Mouse (Mus musculus): ENCODE measurements around the gene Ttc38.

DNA sequence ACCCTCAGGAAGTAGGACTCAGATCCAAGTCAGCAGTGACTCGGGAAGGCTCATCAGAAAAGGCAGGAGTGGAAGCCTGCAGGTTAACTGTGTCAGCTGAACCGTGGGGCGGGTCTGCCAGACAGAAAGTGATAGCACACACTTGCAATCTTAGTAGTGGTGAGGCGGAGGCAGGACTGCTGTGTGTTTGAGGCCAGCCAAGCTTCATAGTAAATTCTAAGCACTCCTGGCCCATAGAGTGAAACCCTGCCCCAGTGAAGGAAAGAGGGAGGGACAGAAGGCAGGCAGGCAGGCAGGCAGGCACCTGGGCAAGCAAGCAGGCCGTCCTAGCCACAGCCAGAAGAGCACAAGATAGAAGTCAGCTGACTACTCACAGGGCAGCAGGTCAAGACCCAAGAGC is 53.5 kb downstream of the Ttc38 start:
- no peak for TF ChIP-seq CTCF (IDR thresholded peaks at IDR 0.05; ENCODE audit: borderline replicate concordance, control insufficient read depth, extremely low read depth, insufficient read depth, low read length, poor library complexity)
- no peak for TF ChIP-seq POLR2A (IDR thresholded peaks at IDR 0.05; ENCODE audit: control insufficient read depth, extremely low read depth, insufficient read depth, low read length, poor library complexity)
